Mouse (Mus musculus) lung, postnatal 0 days (tissue): Measurements from ENCODE around the gene Trpc5.

ENCODE experiments used
- CTCF ChIP-seq: IDR thresholded peaks from 2 replicates; pipeline ENCODE4 v1.5.1; 2016; ENCODE audit warnings: antibody characterized with exemption, mild to moderate bottlenecking
- EP300 ChIP-seq: IDR thresholded peaks from 2 replicates; pipeline ENCODE4 v1.6.1; 2016; ENCODE audit warnings: antibody characterized with exemption, mild to moderate bottlenecking, control low read depth

DNA sequence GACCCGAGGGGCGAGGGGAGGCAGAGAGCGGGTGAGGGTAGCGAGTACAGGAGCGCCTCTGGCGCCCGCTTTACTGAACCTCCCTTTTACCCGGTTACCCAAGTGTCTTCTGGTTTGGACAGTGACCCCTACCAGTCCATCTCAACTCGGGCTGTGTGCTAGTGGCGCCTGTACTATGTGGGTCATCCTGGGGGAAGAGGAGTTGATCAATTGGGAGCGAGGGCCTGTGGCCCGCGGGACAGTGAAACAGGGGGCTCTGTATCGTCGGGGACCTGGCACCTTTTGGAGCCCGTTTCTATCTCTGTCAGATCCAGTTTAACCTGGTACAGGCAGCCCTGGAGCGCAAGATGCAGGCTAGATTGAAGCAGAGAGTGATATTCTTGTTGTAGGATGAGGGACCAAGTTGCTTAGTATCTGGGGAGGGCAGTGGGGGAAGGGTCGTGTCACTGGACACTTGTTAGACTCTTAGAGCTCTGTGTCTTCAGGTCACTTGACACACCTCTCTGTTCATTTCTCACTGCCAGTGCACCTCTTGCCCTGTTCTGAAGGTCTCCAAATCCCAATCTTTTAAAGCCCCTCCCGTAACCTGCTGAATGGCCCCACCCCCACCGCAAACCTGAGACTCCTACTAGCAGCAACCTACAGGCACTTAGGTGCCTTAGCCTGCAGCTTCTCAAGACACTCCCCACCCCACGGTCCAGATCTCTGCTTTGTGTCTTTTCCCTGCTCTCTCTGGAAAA lies 1.3 kb upstream of the Trpc5 start:
- TF ChIP-seq CTCF (no peak), EP300 (no peak)
